Comparison of ENCODE assay signal across 9 mouse cellular contexts in genomic region chr7:113311784-113312183, GRCm38 (mm10). TPM values are rescaled to one million over a fixed set of nuclear protein-coding genes. Genes with fewer than 3 reads are reported as not detected.
DNase-seq lines count a peak whose midpoint lies in the region; ATAC-seq and TF ChIP-seq lines count a peak whose summit lies in the region.
"Had no signal": no experiment of that assay in that cellular context is flagged by ENCODE, and none has a peak within 500 bp of the region (broad histone marks: within the 10 kb centered on the region; RNA-seq: fewer than 3 reads in every experiment).

No protein-coding gene starts in this region.

- no peak for TF ChIP-seq POLR2A in spleen, adult 2 months (IDR thresholded peaks at IDR 0.05; ENCODE audit: low read depth, low read length)
- no peak for TF ChIP-seq POLR2A in thymus, adult 2 months (IDR thresholded peaks at IDR 0.05; ENCODE audit: control insufficient read depth, extremely low read depth, insufficient read depth, low read length, poor library complexity)

- H3K27ac ChIP-seq in spleen, adult 2 months (ENCODE audit: insufficient read depth, low read length), result no peak overlapping the region
- H3K27ac ChIP-seq in left cerebral cortex, adult 2 months, result no peak overlapping the region
- H3K27ac ChIP-seq in midbrain, embryonic 15.5 days, result no peak overlapping the region
- no peak overlapping the region for H3K27ac ChIP-seq in thymus, adult 2 months (ENCODE audit: control insufficient read depth, insufficient read depth, low read length)

- no peaks in the 10 kb centered on the region for H3K9me3 ChIP-seq in midbrain, embryonic 15.5 days

- H3K4me3 ChIP-seq in spleen, adult 2 months (ENCODE audit: extremely low read depth, insufficient read depth, insufficient read length), result no peak overlapping the region
- no peak overlapping the region for H3K4me3 ChIP-seq in left cerebral cortex, adult 2 months
- H3K4me3 ChIP-seq in midbrain, embryonic 15.5 days, result no peak overlapping the region
- H3K4me3 ChIP-seq in thymus, adult 2 months (ENCODE audit: control insufficient read depth, insufficient read depth, low read length), result no peak overlapping the region
- H3K4me3 ChIP-seq: myocyte had no signal

- intact Hi-C loops in left cerebral cortex, adult 2 months (cut with DNase I), result loop anchor here (1.0 to 2.0 kb wide), 2 partner anchors 168 to 391 kb away; no protein-coding TSS in a partner anchor

- peak; percentile 18 to 50 for DNase-seq in spleen, adult 2 months (ENCODE audit: low read depth in 1 of 2, low spot score in 2 of 2)
- no peak for DNase-seq in spleen, adult 12 weeks (ENCODE audit: low spot score)
- DNase-seq in adrenal gland, adult 2 months, result peak; percentile 37
- DNase-seq in embryo, embryonic 10.5 days (ENCODE audit: low spot score), result peak; percentile 84
- peak; percentile 73 for DNase-seq in heart, postnatal 4 days
- DNase-seq in left cerebral cortex, adult 2 months (ENCODE audit: extremely low spot score in 1 of 2, low spot score in 2 of 2), result peak; percentile 65 to 72
- peak; percentile 63 for DNase-seq in thymus, adult 2 months

- H3K4me2 ChIP-seq in midbrain, embryonic 15.5 days, result no peak overlapping the region

- peak; percentile 69 for ATAC-seq in midbrain, embryonic 15.5 days (replicated peaks)

- H3K36me3 ChIP-seq in spleen, adult 2 months (ENCODE audit: control insufficient read depth, insufficient read depth, low read length), result peaks cover 10% of the 10 kb centered on the region
- 0 out of 2 replicates have a peak, but pooled peaks cover 11% of the 10 kb centered on the region for H3K36me3 ChIP-seq in midbrain, embryonic 15.5 days (replicated peaks)
- H3K36me3 ChIP-seq in thymus, adult 2 months (ENCODE audit: control insufficient read depth, insufficient read depth, low read length), result peaks cover 65% of the 10 kb centered on the region

- H3K4me1 ChIP-seq in spleen, adult 2 months (ENCODE audit: control insufficient read depth, insufficient read depth, insufficient read length), result no peaks in the 10 kb centered on the region
- H3K4me1 ChIP-seq in midbrain, embryonic 15.5 days, result 0 out of 2 replicates have a peak, but pooled peaks cover 5% of the 10 kb centered on the region
- no peaks in the 10 kb centered on the region for H3K4me1 ChIP-seq in thymus, adult 2 months (replicated peaks; ENCODE audit: control insufficient read depth, insufficient read depth, low read length)

- H3K9ac ChIP-seq in midbrain, embryonic 15.5 days, result no peak overlapping the region

- TF ChIP-seq CTCF in spleen, adult 2 months (IDR thresholded peaks at IDR 0.05; ENCODE audit: extremely low read depth, insufficient read depth, insufficient read length, insufficient replicate concordance), result peak; percentile 17; the same call in 1 of the 2 replicates
- TF ChIP-seq CTCF in left cerebral cortex, adult 2 months (IDR thresholded peaks at IDR 0.05), result peak; percentile 76
- TF ChIP-seq CTCF in thymus, adult 2 months (IDR thresholded peaks at IDR 0.05; ENCODE audit: borderline replicate concordance, control insufficient read depth, extremely low read depth, insufficient read depth, low read length, poor library complexity), result no peak

- H3K27me3 ChIP-seq in spleen, adult 2 months (ENCODE audit: control insufficient read depth, insufficient read depth, low read length), result no peaks in the 10 kb centered on the region
- no peaks in the 10 kb centered on the region for H3K27me3 ChIP-seq in midbrain, embryonic 15.5 days (replicated peaks)
- no peaks in the 10 kb centered on the region for H3K27me3 ChIP-seq in thymus, adult 2 months (ENCODE audit: control insufficient read depth, insufficient read depth, low read length)

- WGBS in spleen, adult 2 months, result 48% methylated on average over 2 of the region's 2 CpGs
- WGBS in midbrain, embryonic 15.5 days, result 24% methylated on average over 2 of the region's 2 CpGs
- 31% methylated on average over 2 of the region's 2 CpGs for WGBS in thymus, adult 2 months

RNA-seq across cellular contexts. Expression of gene Btbd10, which starts 57.4 kb away (rescaled TPM):
- 7.9 and 8.2 TPM in 2 replicates for polyA plus RNA-seq in spleen, adult 2 months (2012; rRNA removed)
- total RNA-seq in adrenal gland, adult 2 months (2021), result 10 to 100 TPM; 13.3 to 15.4 TPM
- 24.5 and 27.8 TPM in 2 replicates for polyA plus RNA-seq in adrenal gland, adult 2 months (2012; rRNA removed)
- 10 to 100 TPM; 20.4 to 21.9 TPM for total RNA-seq in heart, postnatal 4 days (2021)
- 100 to 1,000 TPM in 1 of 2 experiments, 10 to 100 TPM in 1; 90.1 to 104 TPM for total RNA-seq in left cerebral cortex, adult 2 months (2021)
- 76.6 and 79.7 TPM in 2 replicates for polyA plus RNA-seq in midbrain, embryonic 15.5 days (2015; fragmentation: Nextera tagmentation; extraction: Ambion mirVana)
- polyA plus RNA-seq in thymus, adult 2 months (2012; rRNA removed), result 13.3 and 15.0 TPM in 2 replicates
